Mouse (Mus musculus): ENCODE data around the gene Jup. TPM values are rescaled to one million over a fixed set of nuclear protein-coding genes. Genes with fewer than 3 reads are reported as not detected.

Gene Jup
- total RNA-seq, 2 experiments from 2014 or later, result 74.2 to 77.9 TPM

DNA sequence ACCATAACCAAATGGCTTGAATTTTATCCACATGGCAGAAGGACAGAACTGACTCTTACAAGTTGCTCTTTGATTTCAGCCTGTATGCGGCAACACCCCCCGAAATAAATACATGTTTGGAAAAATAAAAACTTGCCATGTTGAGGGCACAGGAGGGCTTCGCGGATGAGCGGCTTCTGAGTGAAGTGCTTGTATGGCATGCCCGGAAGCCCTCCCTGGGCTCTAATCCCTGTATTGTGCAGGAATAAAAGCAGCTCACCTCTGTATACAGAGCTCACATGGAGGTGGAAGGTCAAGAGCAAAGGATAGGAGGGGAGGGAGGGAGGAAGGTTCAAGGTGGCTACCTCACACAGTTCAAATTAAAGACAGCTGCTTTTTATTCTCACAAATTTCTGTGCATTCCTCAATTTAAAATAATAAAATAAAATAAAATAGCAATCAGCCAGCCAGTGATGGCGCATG is 5.6 kb downstream of the Jup start:
- intact Hi-C loops (cut with DNase I), result no loop called here

DNA sequence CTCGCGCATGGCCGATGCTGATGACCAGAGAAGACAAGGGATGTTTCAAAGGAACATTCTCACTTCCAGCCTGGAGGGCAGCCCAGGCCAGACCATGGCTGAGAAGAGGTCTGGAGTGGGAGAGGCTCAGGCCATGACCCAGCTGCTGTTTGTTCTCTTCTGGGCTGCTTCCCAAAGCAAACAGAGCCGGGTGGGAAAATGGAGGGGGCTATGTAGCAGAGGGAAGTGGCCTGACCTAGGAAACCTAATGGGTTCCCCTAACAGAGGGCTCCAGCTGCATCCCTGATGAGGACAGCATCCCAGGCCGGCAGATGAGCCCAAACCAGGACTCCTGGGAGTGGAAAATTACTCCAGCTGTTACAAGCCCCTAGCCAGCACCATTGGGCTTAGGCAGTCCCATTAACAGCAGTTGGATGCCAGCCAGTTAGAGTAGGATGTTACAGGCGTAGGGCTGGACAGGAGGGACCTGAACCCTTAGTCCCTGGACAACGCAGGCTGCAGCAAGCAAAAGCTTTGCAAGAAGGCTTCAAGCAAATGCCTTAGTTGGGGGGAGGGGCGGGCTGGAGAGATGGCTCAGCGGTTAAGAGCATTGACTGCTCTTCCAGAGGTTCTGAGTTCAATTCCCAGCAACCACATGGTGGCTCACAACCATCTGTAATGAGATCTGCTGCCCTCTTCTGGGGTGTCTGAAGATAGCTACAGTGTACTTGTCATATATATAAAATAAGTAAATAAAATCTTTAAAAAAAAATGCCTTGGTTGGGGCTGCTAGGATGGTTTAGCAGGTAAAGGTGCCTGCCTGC is 6.3 kb downstream of the Jup start:
- intact Hi-C loops (cut with DNase I), result no loop called here
- peak; percentile 47 for DNase-seq

More for the DNA sequence above, 5.6 kb downstream of the Jup start:
- DNase-seq, result no peak

DNA sequence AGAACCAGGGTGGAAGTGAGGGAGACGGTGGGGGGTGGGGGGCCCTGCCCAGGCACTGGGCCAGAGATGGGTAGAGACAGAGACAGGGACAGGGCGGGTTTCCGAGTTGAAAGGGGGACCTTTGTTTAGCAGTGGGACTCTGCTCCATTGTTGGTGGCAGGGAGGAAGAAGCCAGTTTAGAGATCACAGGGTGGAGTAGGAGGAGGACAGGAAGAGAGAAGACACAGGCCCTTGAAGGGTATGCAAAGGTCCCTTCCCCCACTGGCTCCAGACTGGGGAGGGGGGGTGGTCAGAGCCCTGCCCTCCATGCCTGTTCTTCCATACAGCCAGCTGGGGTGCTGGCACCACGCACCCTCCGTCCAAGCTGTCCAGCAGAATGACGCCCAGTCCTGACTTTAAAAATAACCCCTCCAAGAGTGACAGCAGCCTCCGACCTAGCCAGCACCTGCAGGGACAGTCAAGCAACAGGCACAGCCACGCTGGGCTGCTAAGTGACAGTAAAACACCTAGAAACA is 7.6 kb downstream of the Jup start:
- peak; percentile 60 for DNase-seq
- intact Hi-C loops (cut with DNase I), result no loop called here

DNA sequence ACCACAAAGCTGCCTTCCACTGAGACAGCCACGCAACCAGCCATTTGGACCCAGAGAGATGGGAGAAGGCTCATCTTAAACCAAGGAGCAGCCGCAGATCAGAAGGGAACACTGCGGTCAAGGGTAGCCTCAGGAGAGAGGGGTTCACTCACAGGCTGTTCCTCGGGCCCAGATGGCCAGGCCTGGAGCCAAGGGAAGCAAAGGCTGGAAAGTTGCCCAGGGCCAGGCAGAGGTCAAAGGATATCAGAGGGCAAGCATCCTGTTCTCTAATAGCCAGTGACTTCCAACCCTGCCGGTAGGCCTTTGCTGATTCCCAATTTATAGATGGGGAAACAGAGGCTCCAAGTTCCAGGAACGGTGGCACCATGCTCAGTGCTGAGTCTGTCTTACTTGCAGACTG is 9.0 kb downstream of the Jup start:
- no peak for DNase-seq
- intact Hi-C loops (cut with DNase I), result no loop called here

DNA sequence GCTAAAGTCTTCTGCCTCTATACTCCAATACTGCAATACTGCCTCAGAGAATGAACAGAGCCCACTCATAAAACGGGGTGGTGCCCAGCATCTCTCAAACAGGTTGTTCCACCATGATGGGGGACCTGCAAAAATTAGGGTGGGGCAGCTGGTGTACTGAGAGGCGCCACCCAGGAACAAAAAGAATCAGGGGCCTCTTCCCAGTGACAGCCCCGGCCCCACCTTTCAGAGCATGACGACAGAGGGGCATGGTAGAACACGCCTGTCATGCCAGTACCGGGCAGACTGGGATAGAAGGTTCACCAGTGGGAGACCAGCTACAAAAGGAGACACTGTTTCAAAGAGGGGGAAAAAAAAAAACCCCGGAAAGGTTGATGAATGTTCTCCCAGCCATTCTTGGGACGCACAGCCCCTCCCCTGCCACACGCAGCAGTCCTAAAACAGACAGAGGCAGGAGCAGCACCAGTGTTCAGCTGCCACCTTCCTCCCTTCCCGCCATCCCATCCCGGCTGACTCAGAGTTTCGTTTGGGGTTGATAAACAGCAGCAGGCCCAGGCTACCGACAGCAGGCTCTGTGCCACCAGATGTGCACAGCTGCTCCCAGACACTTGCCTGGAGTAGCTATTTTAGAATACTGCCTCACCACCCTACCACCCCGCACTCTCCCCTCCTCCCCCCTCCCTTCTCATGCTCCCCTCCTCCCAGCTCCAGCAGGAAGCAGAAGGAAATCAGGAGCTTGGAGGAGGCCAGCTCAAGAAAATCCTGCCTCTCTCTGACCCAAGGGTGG is 9.8 kb downstream of the Jup start:
- DNase-seq, result no peak
- intact Hi-C loops (cut with DNase I), result no loop called here

DNA sequence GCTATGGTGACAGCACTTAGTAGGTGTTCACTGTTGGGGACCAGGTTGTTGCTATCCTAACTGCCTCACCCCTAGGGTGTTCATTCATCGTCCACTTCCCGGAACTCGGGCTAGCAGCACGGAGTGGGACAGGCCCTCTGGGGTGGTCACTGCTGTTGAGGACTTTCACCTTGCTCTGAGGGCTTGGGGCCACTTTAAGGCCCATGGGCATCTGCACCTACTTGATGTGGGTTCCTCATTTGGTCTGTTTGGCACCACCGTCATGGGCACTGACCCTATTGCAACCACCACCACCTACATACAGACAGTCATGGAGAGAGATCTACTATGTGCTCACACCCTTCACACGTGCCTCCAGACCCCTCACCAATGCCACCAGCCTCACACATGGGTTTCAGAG is 10.5 kb downstream of the Jup start:
- intact Hi-C loops (cut with DNase I), result no loop called here
- DNase-seq, result no peak

DNA sequence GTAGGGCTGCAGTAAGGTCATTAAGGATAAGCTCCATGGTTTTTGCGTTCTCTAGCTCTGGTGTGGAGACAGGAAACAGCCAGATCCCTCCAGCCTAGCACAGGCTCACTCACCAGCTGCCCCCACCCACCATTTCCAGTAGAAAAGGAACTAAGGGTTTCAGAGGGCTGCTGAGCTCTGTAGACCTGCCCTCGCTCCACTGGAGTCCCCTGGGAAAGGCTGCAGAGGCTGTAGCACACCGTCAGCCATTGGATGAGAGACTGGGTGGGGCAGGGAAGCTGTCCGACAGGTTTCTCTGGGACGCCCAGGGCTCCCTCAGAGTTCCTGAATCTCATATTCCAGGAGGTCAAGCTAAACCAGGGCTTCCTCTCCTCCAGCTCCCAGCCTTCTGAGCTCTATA is 11.0 kb downstream of the Jup start:
- intact Hi-C loops (cut with DNase I), result no loop called here
- no peak for DNase-seq

DNA sequence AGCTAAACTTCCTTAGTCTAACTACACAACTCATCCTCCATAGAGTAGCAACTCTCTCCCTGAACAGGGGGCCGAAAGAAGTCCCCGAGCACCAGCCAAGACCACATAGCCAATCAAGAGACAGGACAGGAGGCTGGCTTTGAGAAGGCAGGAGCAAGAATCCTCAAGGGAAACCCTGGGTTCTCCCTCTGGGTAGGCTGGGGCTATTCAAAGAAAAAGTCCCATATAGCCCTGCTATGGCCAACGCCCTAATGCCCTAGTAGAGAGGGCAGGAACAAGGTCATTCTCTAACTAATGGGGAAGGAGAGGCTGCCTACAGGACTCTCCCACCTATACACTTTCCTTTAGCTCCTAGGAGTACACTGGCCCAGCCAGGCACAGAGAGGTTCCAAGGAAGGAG is 12.5 kb downstream of the Jup start:
- no peak for DNase-seq
- intact Hi-C loops (cut with DNase I), result no loop called here

DNA sequence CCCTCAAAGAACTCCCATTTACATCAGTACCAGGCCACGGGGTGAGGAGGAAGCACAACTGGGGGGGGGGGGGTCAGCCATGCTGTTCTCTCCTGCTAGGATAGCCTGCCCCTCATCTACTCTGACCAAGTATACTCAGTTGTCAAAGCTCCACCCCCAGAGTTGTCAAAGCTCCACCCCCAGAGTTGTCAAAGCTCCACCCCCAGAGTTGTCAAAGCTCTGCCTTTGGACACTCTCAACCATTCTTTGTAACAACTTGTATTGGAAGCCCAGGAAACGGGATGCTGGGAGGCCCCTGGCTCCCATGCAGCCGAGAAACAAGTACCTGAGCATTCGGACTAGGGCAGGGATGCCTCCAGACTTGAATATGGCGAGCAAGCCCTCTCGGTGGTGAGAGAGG is 14.9 kb downstream of the Jup start:
- DNase-seq, result no peak
- intact Hi-C loops (cut with DNase I), result no loop called here

DNA sequence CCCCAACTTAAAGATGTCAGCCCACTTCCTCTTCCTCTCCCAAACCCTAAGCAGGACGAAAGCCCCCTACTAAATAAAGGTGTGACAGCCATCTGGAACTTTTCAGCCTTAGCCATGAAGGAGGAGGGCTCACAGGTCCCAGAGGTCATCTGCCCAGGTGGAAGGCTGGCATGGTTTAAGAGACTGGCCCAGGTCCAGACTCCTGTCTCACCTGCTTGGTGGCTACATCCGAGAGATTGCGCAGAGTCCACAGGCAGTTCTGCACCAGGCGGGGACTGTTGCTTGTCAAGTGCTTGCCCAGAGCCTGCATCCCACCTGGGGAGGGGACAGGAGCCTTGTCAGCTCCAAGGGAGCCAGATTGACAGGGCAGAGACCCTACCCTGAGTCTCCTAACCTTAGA is 18.3 kb downstream of the Jup start:
- intact Hi-C loops (cut with DNase I), result no loop called here
- no peak for DNase-seq

DNA sequence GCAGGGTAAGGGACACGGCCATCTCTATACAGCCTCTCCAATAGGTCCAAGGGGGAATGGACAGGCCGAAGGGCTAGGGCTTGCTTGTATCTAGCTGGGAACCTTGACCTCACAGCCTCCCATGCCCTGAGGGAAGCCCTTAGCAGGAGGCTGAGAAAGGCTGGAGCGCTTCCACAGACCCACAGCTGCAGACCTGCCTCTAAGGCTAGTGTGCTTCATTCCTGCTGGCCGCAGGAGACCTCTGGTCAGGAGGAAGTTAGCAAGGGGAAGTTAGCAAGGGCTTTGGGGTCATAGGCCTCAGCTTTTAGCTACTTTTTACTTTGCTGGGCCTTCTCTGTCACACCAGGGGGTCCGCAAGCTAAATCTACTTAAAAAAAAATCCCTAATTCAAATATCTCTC is 19.1 kb downstream of the Jup start:
- intact Hi-C loops (cut with DNase I), result no loop called here
- no peak for DNase-seq

DNA sequence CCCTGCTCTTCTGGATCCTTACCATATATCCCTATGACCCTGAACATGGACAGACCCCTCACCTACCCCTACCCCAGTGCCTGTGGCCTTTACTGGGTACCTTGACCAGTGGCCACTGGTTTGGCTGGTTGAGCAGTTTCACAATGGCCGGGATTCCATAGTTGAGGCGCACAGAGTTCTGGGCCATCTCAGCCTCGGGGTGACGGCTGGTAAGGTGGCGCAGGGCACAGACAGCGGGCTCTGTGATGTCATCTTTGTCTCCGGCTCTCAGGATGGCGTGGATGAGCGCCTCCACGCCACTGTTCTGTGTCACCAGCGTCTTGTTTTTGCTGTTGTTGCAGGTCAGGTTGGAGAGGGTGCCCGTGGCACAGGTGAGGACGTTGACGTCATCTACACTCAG is 19.6 kb downstream of the Jup start:
- DNase-seq, result no peak
- intact Hi-C loops (cut with DNase I), result no loop called here

DNA sequence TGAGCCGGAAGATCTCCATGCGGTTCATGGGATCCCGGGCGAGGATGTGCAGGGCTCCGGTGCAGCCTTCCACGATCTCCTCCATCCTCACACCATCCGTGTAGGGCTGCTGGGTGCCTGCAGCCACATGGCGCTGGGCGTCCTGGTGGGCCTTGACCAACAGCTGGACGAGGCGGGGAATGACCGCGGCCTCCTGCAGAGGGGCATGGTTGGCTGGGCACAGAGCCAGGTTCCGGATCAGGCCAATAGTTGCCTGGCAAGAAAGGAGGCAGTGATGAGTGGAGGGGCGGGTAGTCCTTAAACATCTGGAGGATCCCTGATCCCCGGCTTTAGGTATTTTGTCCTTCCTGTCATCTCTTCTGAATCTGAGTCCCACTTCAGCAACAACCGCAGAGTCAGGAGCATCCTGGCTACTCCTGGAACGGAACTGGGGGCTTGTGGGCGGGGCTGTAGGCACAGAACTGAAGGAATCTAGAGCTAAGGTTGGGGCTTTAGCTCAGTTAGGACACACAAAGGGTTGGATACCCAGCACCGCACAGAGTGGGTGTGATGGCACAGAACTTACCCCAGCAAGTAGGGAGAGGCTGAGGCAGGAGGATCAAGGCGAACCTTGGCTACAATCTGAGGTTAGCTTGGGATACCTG is 20.7 kb downstream of the Jup start:
- DNase-seq, result no peak
- intact Hi-C loops (cut with DNase I), result no loop called here

DNA sequence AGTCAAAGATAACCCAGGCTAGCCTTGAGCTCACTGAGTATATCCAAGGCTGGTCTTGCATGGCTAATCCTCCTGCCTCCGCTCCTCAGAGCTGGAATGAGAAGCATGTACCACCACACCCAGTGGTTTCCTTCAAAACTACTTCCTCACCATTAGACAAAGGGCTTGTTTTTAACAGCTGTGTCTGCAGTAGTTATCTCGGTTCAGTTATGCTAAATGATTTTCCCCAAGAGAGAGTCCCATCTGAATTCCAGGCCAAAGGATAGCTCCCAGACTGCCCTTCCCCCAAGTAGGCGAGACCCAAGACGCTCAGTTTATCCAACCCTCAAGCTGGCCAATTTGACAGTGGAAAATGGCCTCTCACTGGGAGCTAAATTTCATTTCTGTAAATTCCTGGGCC is 21.6 kb downstream of the Jup start:
- no peak for DNase-seq
- intact Hi-C loops (cut with DNase I), result no loop called here

DNA sequence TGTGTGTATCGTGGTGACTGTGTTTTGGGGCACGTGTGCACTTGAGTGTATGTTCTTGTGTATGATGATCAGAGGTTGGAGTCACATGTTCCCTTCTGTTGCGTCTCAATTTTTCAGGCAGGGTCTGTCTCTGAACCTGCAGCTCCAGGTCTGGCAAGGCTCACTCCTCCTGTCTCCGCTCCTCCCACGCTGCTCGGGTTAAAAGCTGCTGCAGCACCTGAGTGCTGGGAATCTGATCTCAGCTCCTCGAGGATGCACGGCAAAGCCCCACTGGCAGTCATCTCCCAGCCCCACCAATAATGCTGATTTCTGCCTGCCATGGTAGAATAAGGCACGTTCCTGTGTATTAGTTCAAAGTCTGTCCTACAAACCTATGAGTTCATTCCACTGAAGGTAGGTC is 22.4 kb downstream of the Jup start:
- intact Hi-C loops (cut with DNase I), result no loop called here
- DNase-seq, result no peak

DNA sequence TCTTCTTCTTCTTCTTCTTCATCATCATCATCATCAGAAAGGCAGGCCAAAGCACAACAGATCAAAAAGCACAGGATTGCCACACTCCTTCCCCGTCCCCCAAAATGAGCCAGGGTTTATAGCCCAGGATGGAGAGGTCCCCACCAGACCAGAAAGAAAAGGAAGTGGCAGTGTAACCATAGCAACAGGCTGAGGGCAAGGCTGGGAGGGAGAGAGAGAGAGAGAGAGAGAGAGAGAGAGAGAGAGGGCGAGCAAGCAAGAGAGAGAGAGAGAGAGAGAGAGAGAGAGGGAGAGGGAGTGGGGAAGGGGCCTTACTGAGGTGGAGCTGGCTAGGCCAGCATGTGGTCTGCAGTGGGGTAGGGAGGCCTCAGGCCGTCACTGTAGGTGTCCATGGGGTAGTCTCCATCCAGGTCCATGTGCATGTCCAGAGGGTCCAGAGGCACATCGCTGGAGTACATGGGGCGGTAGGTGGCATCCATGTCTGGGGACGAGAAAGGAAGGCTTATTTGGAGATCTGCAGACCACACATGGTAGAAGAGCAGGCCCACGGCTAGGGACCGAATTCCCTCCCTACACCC is 25.5 kb downstream of the Jup start:
- intact Hi-C loops (cut with DNase I), result no loop called here
- no peak for DNase-seq

DNA sequence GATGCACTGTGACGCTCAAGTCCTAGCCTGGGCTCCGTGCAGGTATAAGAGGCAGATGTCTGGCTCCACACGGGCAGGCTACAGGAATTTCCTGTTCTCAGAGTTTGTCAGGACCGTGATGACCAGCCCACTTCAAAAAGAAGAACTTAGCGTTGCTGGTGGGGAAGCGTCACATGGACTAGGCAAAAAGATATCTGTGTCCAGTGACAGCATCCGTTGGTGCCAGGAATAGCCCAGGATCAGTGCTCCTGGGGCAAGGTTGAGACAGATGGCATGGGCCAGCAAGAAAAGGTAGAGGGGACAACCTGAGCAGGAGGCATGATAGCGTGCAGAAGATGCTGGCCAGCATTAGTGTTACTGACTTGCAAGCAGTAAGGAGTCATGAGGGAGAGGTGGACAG is 27.7 kb downstream of the Jup start:
- intact Hi-C loops (cut with DNase I), result no loop called here
- DNase-seq, result no peak

DNA sequence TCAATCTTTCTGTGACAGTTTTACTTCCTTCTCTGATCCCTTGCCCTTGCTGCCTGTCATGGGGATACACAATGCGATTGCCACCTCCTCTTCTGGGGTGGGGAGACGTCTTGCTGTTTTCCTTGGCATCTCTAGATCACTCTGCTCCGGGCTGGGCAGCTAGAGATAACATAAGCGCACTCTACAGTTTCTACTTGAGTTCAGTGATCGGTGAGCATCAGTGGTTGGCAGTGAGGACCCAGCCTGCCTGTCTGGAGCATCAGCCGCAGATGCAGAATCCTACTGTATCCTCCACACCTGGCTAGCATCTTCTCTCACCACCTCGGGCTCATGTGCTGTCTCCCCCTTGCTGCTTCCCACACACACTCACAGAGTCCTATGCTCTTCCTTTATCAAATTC is 28.4 kb downstream of the Jup start:
- DNase-seq, result no peak
- intact Hi-C loops (cut with DNase I), result no loop called here

DNA sequence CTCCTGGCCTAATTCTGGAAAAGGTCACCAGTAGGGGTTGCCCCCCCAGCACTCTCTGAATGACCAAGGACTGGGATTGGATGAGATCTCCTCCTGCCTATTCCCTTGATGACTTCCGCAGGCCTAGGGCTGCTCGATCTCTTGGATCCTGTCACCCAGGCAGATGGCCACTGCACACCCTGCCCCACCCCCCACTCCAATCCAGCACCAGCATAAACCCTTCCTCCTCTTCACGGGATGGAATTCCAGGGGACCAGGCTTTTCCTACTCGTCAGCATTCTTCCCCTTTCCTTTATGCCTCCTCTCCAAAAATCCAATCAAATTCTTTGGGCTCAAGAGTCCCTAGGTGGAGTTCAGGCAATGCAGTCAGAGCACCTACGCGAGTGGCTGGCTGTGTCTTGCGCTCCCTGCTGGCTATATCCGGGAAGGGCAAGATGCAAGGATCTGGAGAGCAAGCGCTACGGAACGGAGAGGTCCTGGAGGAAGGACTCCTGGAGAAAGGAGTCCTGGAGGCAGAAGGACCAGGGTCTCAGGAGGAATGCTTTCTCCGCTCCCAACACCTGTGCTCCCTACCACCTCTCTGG is 34.5 kb downstream of the Jup start:
- peak; percentile 74 for DNase-seq
- intact Hi-C loops (cut with DNase I), result loop anchor here (5.0 kb wide), 2 partner anchors 44 to 109 kb away; partner anchors contain the start of gene Klhl11

DNA sequence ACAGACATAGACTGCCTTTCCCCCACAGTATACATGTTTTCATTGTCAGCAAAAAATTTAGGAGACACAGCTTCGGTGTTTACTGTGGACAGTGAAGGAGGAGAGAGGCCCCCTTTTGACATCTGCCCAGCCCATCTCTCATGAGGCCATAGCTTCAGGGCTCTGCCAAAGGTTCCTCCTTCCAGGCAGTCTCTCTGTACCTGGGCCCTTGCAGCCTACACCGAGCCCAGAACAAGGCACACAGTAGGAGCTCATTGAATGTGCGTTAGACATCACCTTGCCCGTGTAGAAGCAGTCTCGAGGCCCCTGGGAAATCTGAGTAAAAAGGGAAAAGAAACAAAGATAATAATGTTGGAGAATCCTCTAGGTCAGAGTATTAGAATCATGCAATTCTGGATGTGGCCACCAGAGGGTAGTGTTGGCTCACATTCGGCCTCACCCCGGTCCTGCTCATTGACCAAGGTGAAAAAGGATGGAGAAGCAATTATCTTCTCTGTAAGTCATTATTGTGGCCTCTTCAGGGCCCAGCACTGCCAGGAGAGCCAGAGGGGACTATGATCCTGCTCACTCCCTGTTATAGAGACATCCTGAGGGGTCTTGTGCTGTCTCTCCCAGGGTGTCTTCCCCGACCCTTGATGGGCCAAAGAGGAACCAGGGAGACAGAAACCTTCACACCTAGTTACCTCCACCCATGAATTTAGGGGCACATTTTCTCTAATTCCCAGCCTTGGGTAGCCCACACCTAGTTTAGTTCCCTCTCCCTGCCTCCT is 35.2 kb downstream of the Jup start:
- intact Hi-C loops (cut with DNase I), result loop anchor here (5.0 kb wide), 2 partner anchors 45 to 110 kb away; partner anchors contain the start of gene Klhl11
- peak; percentile 77 for DNase-seq
